Comparison of ENCODE assay signal across 8 mouse cellular contexts in genomic region chr5:125174726-125175672, GRCm38 (mm10). TPM values are rescaled to one million over a fixed set of nuclear protein-coding genes. Genes with fewer than 3 reads are reported as not detected.
DNase-seq lines count a peak whose midpoint lies in the region; ATAC-seq lines count a peak whose summit lies in the region.

No protein-coding gene starts in this region.

- 66% methylated on average over 13 of the region's 13 CpGs for WGBS in embryonic facial prominence, embryonic 10.5 days
- WGBS in neural tube, embryonic 14.5 days, result 39% methylated on average over 13 of the region's 13 CpGs

- 0 out of 2 replicates have a peak overlapping the region, but pooled peaks have one; percentile 5 for H3K4me3 ChIP-seq in embryonic facial prominence, embryonic 10.5 days
- H3K4me3 ChIP-seq in neural tube, embryonic 14.5 days (ENCODE audit: low read depth, low read length), result no peak overlapping the region

- no peak overlapping the region; the same call in 1 of the 2 replicates for H3K27ac ChIP-seq in embryonic facial prominence, embryonic 10.5 days (replicated peaks)
- H3K27ac ChIP-seq in neural tube, embryonic 14.5 days (ENCODE audit: low read depth, low read length), result peak overlapping the region; percentile 96

- intact Hi-C loops in heart, postnatal 14 days (cut with DNase I), result loop anchor here (5.0 kb wide), 3 partner anchors 33 to 92 kb away; no protein-coding TSS in a partner anchor
- intact Hi-C loops in left cerebral cortex, postnatal 14 days (cut with DNase I), result loop anchor here (5.0 kb wide), 4 partner anchors 63 to 273 kb away; no protein-coding TSS in a partner anchor

- peaks cover 6% of the 10 kb centered on the region; the same call in 1 of the 2 replicates for H3K36me3 ChIP-seq in embryonic facial prominence, embryonic 10.5 days (replicated peaks)
- no peaks in the 10 kb centered on the region for H3K36me3 ChIP-seq in neural tube, embryonic 14.5 days (ENCODE audit: control insufficient read depth, insufficient read depth, low read length)

- peak overlapping the region; percentile 32 for H3K9ac ChIP-seq in neural tube, embryonic 14.5 days (replicated peaks; ENCODE audit: low read depth, low read length)

- H3K4me1 ChIP-seq in embryonic facial prominence, embryonic 10.5 days, result peaks cover 87% of the 10 kb centered on the region
- peaks cover 79% of the 10 kb centered on the region for H3K4me1 ChIP-seq in neural tube, embryonic 14.5 days (ENCODE audit: control insufficient read depth, insufficient read depth, low read length)

- no peak for ATAC-seq in neural tube, embryonic 14.5 days (ENCODE audit: low read depth)

- no peaks in the 10 kb centered on the region for H3K9me3 ChIP-seq in embryonic facial prominence, embryonic 10.5 days
- no peaks in the 10 kb centered on the region for H3K9me3 ChIP-seq in neural tube, embryonic 14.5 days (ENCODE audit: control insufficient read depth, low read length)

- H3K27me3 ChIP-seq in embryonic facial prominence, embryonic 10.5 days (replicated peaks; ENCODE audit: low read depth, poor library complexity, severe bottlenecking), result no peaks in the 10 kb centered on the region
- no peaks in the 10 kb centered on the region for H3K27me3 ChIP-seq in neural tube, embryonic 14.5 days (ENCODE audit: control insufficient read depth, insufficient read depth, low read length)

- peak; percentile 43 for DNase-seq in retina, postnatal 1 day
- no peak for DNase-seq in retina, embryonic 14.5 days (ENCODE audit: low spot score)
- DNase-seq in embryonic facial prominence, embryonic 10.5 days (ENCODE audit: low spot score), result no peak
- DNase-seq in heart, postnatal 14 days, result peak; percentile 75 to 81
- peak; percentile 73 to 84 for DNase-seq in left cerebral cortex, postnatal 14 days (ENCODE audit: low spot score in 2 of 2)
- DNase-seq in thymus, postnatal 36 days, result no peak
- no peak for DNase-seq in natural killer cell, adult 2 months (ENCODE audit: low spot score in 2 of 2)

- H3K4me2 ChIP-seq in neural tube, embryonic 14.5 days (ENCODE audit: low read depth, low read length), result peak overlapping the region; percentile 95

RNA-seq across cellular contexts. Expression of gene Ncor2, which starts 4.0 kb away (rescaled TPM):
- 19.2 and 19.8 TPM in 2 replicates for polyA plus RNA-seq in embryonic facial prominence, embryonic 10.5 days (2016; fragmentation: Nextera tagmentation; extraction: Ambion mirVana)
- 10 to 100 TPM; 89.1 to 98.5 TPM for total RNA-seq in heart, postnatal 14 days (2021)
- total RNA-seq in left cerebral cortex, postnatal 14 days (2021), result 100 to 1,000 TPM; 171 to 175 TPM
- polyA plus RNA-seq in neural tube, embryonic 14.5 days (2014; fragmentation: Nextera tagmentation; extraction: Ambion mirVana), result 29.1 and 32.8 TPM in 2 replicates

Comparison
In these comparisons a context has a peak if more than half of its experiments do, and no peak if none do; other contexts are left out.
1. DNase-seq: peak in retina, postnatal 1 day (single experiment), heart, postnatal 14 days (2 of 2) and left cerebral cortex, postnatal 14 days (2 of 2); none in retina, embryonic 14.5 days (single experiment), embryonic facial prominence, embryonic 10.5 days (single experiment), thymus, postnatal 36 days (0 of 2) and natural killer cell, adult 2 months (0 of 2).